Mouse (Mus musculus): ENCODE data around the gene Cplx2. TPM values are rescaled to one million over a fixed set of nuclear protein-coding genes. Genes with fewer than 3 reads are reported as not detected.

Cplx2 gene
- polyA plus RNA-seq (2014; fragmentation: Illumina TruSeq; extraction: RNeasy Lipid Tissue Mini Kit (QIAGEN cat#74804); ENCODE audit: low read depth, low replicate concordance) = 2.0 TPM

GRCm38 (mm10) chr13:54371049-54371386 is at the start of gene Cplx2:
Gene Cplx2, plus strand, starts transcription at chr13:54371349.

Other genes with a start within 250 kb of the Cplx2 start
- 0.71 TPM for gene Hrh2, start 179.2 kb upstream of the Cplx2 start, polyA plus RNA-seq (2014; fragmentation: Illumina TruSeq; extraction: RNeasy Lipid Tissue Mini Kit (QIAGEN cat#74804); ENCODE audit: low read depth, low replicate concordance)
- 16.4 TPM for gene Thoc3, start 97.5 kb downstream of the Cplx2 start, polyA plus RNA-seq (2014; fragmentation: Illumina TruSeq; extraction: RNeasy Lipid Tissue Mini Kit (QIAGEN cat#74804); ENCODE audit: low read depth, low replicate concordance)
- 3.4 TPM for gene Simc1, start 132.4 kb downstream of the Cplx2 start, polyA plus RNA-seq (2014; fragmentation: Illumina TruSeq; extraction: RNeasy Lipid Tissue Mini Kit (QIAGEN cat#74804); ENCODE audit: low read depth, low replicate concordance)
- 111 TPM for gene 4833439L19Rik, start 194.1 kb downstream of the Cplx2 start, polyA plus RNA-seq (2014; fragmentation: Illumina TruSeq; extraction: RNeasy Lipid Tissue Mini Kit (QIAGEN cat#74804); ENCODE audit: low read depth, low replicate concordance)
- gene Arl10, start 203.7 kb downstream of the Cplx2 start, polyA plus RNA-seq (2014; fragmentation: Illumina TruSeq; extraction: RNeasy Lipid Tissue Mini Kit (QIAGEN cat#74804); ENCODE audit: low read depth, low replicate concordance) = 6.3 TPM
- gene Nop16, start 218.7 kb downstream of the Cplx2 start, polyA plus RNA-seq (2014; fragmentation: Illumina TruSeq; extraction: RNeasy Lipid Tissue Mini Kit (QIAGEN cat#74804); ENCODE audit: low read depth, low replicate concordance) = 21.3 TPM
- 199 TPM for gene Higd2a, start 218.9 kb downstream of the Cplx2 start, polyA plus RNA-seq (2014; fragmentation: Illumina TruSeq; extraction: RNeasy Lipid Tissue Mini Kit (QIAGEN cat#74804); ENCODE audit: low read depth, low replicate concordance)
- gene Cltb, start 240.0 kb downstream of the Cplx2 start, polyA plus RNA-seq (2014; fragmentation: Illumina TruSeq; extraction: RNeasy Lipid Tissue Mini Kit (QIAGEN cat#74804); ENCODE audit: low read depth, low replicate concordance) = 65.5 TPM

Data from heart, adult 10 weeks (tissue).